Mouse (Mus musculus) neural tube, embryonic 10.5 days (tissue): Measurements from ENCODE around the gene Fam69b.

Experiments used
- DNase-seq: peaks from one replicate; pipeline ENCODE4 v3.0.0-alpha.2; 2017; ENCODE audit warnings: low spot score; ENCODE audit errors: extremely low spot score

Gene Fam69b

DNA sequence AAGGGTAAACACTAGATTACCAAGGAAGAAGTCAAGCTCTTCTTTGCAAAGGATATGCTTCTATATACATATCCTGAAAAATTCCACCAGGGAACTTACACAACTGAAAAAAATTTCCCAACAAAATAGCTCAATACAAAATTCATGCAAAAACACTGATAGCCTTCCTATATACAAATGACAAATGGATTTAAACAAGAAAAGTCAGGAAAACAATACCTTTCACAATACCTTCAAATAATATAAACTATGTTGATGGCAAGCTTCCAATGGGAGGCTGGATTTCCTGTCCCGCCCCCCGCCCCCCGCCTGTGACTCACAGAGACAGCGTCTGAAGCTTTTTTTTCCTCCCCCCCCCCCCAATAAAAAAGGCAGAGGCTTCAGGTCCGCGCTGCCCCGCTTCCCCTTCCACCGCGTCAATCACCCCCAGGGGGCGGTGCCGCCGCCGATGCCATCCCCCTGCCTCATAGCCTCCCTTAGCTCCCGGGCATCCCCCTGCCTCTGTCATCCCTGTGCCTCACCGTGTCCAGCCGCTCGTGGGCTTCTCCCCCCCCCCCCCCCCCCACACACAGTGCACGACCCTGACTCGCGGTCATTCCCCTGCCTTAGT is 33.0 kb downstream of the Fam69b start:
- peak; percentile 20 for DNase-seq

DNA sequence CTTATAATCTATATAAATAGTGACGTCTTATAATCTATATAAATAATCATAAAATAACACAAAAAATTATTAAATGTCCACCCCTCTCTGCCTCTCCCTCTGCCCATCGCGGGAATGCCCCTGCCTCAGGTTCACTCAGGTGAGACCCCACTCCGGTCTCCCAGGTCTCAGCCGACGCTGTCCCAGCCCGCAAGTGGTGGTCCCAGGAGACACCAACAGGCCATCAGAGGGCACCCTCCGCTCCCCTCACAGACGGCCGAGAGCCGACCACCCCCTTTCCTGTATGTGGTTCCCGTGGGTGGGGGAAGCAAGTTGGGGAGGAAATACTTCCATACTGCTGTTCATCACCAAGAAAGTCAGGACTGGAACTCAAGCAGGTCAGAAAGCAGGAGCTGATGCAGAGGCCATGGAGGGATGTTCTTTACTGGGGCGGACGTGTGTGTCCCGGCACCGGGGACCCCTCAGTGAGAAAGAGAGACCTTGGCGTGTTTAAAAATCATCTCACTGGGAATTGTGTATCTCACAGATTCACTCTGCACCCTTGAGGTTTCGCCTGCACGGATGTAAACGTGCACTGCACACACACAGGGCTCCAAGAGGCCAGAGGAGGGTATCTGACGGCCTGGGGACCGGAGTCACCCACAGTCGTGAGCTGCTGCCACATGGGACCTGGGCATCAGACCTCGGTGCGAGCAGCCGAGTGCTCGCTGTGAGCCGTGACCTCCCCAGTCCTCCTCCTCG is 33.7 kb downstream of the Fam69b start:
- DNase-seq: no peak

DNA sequence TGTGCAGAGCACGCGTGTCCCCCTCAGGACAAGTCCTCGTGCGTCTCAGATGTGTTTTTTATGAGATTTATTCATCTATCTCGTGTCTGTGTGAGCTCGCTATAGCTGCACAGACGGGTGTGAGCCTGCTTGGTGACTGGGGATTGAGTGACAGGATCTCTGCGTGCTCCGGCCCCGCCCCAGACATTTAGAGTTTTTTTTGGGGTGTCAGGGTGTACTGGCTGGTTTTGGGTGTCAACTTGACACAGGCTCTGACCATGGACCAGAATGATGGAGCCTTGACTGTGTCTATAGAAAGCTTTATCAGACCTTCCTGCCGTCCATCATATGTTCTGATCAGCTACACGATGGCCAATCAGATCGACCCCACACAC is 34.2 kb downstream of the Fam69b start:
- DNase-seq: no peak

DNA sequence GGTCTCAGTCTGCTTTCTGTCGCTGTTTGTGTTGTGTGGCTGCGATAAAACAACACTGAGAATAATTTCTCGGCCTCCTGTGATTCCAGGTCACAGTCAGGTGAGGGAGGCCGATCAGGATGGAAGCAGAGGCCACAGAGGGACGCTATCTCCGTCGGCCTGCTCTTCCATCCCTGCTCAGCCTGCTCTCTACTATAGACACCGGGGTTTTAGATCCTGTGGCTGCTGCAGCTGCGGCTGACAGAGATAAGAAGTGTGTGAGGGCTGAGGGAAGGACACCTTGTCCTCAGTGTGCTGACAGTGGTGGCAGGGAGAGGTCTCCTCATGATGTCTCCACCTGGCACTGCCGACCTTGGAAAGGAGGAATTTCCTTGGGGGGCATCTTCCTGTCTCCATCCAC is 34.9 kb downstream of the Fam69b start:
- DNase-seq: no peak

DNA sequence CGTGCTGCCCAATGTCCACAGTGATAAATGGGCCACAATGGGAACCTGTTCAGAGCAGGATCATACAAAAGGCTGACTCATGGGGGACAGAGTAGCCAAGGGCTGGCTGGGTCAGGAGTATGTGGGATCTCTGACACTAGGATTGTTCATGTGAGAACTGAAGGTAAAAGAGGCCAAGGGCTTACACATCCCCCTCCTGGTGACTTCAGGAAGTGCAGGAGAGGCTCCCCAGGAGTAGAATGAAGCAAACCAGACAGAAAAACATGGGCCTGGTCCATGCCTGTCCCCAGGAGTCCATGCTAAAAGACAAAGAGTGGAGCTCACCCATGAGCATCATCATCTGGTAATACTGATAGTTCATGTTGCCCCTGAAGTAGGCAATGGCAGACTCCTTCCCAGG is 35.3 kb downstream of the Fam69b start:
- peak; percentile 44 for DNase-seq

DNA sequence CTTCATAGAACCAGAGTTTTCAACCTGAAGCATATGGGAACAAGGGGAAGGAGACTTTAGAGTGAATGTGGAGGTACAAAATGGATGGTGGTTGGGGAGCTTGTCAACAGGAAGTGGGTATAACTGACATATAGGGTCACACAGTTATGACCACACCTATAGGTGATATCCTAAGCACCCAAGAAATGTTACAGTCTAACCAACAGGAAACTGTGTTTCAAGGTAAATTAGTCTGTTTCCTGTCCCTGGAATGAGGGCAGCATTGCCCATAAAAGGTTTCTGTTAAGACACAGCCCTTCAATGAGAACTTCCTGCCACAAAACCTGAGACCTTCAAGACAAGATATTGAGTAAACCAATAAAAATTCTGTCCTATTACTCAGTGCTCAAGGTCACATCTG is 40.5 kb downstream of the Fam69b start:
- no peak for DNase-seq

DNA sequence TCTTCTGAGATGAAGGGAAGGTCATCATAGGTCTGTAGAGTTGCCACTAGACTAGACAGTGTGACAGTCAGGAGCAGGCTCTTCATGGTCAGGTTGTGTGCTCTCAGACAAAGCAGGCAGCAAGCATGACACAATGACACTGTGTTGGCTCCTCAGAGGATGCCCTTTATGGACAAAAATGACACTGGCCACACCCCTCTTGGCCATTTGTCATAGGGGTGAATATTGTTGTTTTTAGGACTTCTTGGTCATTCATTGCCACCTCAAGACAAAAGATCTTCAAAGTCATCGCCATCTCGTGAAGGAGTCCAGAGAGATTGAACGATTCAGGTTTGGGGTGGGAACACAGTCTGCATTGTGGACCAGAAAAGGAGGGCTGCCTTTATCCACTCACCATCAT is 42.9 kb downstream of the Fam69b start, which contains the start of gene Lcn4:
Gene Lcn4 (minus strand): TSS at position 101 of the 400 bp plus-strand sequence.
- DNase-seq: no peak
